Mouse (Mus musculus) spleen, adult 18-20 months (tissue): ENCODE results near the gene Tshr.
"Not testable (repeated sequence)": the region's sequence is repeated elsewhere in the genome, so short reads cannot be mapped to it uniquely, and the experiment has no call there.

ENCODE experiments used
- DNase-seq, 2 experiments: peaks; one replicate each; pipeline ENCODE4 v3.0.0; 2022; ENCODE audit warnings: mixed read lengths in 2 of 2

The Tshr gene

GRCm38 (mm10) chr12:91500475-91500874 is 116.1 kb downstream of the Tshr start:
- DNase-seq = no peak

GRCm38 (mm10) chr12:91511766-91512165 is 127.4 kb downstream of the Tshr start:
- DNase-seq = no peak

- DNase-seq = no peak
Observed at GRCm38 (mm10) chr12:91513980-91514379, 129.6 kb downstream of the Tshr start.

- no peak for DNase-seq
Observed at GRCm38 (mm10) chr12:91517808-91518207, 133.4 kb downstream of the Tshr start.

GRCm38 (mm10) chr12:91523626-91524025 is 139.3 kb downstream of the Tshr start:
- DNase-seq = no peak

GRCm38 (mm10) chr12:91534514-91534913 is 150.2 kb downstream of the Tshr start:
- no peak for DNase-seq

GRCm38 (mm10) chr12:91540202-91540601 is 155.8 kb downstream of the Tshr start:
- no peak for DNase-seq

- no peak for DNase-seq
Observed at GRCm38 (mm10) chr12:91549471-91549870, 165.1 kb downstream of the Tshr start.

GRCm38 (mm10) chr12:91551773-91552526 is 167.6 kb downstream of the Tshr start:
- DNase-seq = no peak

GRCm38 (mm10) chr12:91557358-91558005 is 173.1 kb downstream of the Tshr start:
- not testable (repeated sequence) for DNase-seq

GRCm38 (mm10) chr12:91558152-91558551 is 173.8 kb downstream of the Tshr start:
- not testable (repeated sequence) for DNase-seq

GRCm38 (mm10) chr12:91567145-91567544 is 182.8 kb downstream of the Tshr start:
- DNase-seq = no peak

- DNase-seq = no peak
Observed at GRCm38 (mm10) chr12:91569255-91569654, 184.9 kb downstream of the Tshr start.

- DNase-seq = no peak
Observed at GRCm38 (mm10) chr12:91571708-91572107, 187.3 kb downstream of the Tshr start.

- no peak for DNase-seq
Observed at GRCm38 (mm10) chr12:91579665-91580064, 195.3 kb downstream of the Tshr start.

GRCm38 (mm10) chr12:91581204-91582070 is 197.1 kb downstream of the Tshr start:
- no peak for DNase-seq

GRCm38 (mm10) chr12:91582362-91583002 is 198.1 kb downstream of the Tshr start:
- DNase-seq = no peak

- no peak for DNase-seq
Observed at GRCm38 (mm10) chr12:91583409-91583808, 199.0 kb downstream of the Tshr start.

GRCm38 (mm10) chr12:91585206-91585605 is 200.8 kb downstream of the Tshr start:
- DNase-seq = no peak

- not testable (repeated sequence) for DNase-seq
Observed at GRCm38 (mm10) chr12:91585815-91586214, 201.5 kb downstream of the Tshr start.

- no peak for DNase-seq
Observed at GRCm38 (mm10) chr12:91587077-91587476, 202.7 kb downstream of the Tshr start.

- no peak for DNase-seq
Observed at GRCm38 (mm10) chr12:91587491-91588033, 203.2 kb downstream of the Tshr start.
